Mouse (Mus musculus): ENCODE results near the gene Srxn1. TPM values are rescaled to one million over a fixed set of nuclear protein-coding genes. Genes with fewer than 3 reads are reported as not detected.

Gene Srxn1
- total RNA-seq, 2 experiments from 2014 or later: 16.6 to 21.6 TPM

DNA sequence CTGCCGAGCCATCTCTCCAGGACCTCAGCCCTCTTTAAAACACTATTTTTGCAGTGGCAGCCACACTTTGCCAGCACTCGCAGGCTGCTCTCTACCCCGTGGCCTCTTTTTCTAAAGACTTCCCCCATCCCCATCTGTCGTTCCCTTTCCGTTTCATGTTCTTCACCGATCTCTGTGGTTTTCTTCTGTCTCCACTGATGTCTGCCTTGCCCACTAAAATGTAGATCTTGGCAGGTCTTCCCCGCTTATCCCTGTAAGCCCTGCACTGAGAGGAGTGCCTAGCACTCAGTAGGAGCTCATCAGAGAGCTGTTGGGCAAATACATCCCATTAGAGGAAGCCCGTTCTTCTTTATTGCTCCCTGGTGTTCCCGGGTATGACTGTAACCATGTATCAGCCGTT lies 7.7 kb downstream of the Srxn1 start:
- intact Hi-C loops (cut with DNase I): loop anchor here (2.0 kb wide), 1 partner anchor 34 kb away; no protein-coding TSS in a partner anchor
- no peak for DNase-seq

DNA sequence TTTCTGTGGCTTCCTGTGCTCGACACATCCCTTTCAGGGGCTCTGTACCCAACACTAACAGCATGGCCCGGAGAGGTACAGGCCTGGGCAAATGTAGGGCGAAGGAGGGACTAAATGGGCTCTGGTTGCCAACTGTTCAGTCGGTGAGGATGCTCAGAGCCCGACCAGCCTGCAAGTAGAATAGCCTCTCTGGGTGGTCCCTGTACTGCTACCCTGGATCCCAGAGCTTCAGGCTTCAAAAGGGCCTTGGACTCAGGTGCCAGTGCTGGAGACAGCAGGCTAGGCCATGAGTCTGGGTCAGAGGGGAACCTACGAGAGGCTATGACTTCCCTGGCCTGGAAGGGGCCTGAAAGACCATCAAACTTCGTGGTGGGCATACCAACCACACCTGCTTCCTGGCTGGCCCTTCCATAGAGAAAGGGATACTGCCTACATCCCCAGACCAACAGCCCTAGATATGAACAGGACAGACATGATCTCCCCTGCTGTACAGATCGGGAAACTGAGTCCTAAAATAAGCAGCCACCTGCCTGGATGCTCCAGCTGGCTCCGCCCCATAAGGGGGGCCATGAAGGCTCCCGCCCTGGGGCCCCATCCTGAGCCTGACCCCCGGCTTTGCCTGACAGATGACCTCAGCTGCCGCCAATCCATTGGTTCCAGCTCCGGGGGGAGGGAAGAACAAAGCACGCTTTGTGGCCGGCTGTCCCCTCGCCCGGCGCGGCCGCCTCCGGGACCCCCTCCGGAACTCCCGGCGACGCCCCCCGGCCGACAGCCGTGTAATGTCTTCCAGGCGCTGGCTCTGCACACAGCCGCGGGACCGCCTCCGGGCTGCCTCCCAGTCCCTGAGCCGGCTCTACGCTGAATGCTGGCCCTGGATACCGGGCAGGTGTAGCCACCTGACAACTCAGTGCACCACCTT lies 9.0 kb downstream of the Srxn1 start:
- no peak for DNase-seq
- intact Hi-C loops (cut with DNase I): no loop called here

DNA sequence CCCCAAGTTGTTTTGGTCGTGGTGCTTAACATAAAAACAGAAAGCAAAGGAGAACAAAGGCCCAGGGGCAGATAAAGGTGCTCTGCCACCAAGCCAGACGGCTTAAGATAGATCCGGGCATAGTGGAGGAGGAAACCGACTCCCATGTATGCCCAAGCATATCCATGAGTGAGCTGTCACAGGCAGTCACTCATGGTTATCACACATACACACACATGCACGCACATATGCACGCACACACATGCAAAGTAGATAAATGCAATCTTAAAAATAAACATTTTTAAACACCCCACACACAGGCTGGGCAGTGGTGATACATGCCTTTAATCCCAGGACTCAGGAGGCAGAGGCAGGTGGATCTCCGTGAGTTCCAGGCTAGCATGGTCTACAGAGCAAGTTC lies 12.4 kb downstream of the Srxn1 start:
- no peak for DNase-seq
- intact Hi-C loops (cut with DNase I): loop anchor here (2.0 kb wide), 1 partner anchor 21 kb away; no protein-coding TSS in a partner anchor

DNA sequence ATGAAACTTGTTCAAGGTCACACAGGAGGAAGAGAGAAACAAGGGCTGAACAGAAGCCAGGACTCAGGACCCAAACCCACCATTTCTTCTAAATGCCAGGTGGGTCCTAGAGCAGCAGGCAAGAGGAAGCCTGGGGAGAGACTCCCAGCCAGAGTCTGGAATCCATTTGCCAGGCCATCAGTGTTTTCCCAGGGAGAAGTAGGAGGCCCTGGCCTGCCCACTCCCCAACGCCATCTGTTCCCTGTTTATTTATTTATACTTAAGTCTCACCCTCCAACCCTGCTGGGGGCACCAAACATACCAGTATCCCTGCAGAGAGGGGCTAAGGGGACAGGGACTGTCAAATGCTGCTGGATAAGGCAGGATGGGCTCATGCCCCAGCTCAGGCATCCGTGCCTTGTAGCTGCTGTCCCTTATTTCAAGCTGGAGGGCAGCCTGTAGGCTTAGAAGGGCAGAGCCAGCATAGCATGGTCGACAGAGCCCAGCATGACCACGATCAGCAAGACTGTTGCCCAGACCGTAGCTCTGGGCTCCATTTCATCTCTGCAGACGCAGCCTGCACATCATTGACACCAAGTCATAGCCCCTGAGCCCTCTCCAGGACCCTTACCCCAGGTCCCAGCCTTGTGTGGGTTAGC lies 14.0 kb downstream of the Srxn1 start:
- intact Hi-C loops (cut with DNase I): loop anchor here (2.0 kb wide), 1 partner anchor 19 kb away; no protein-coding TSS in a partner anchor
- DNase-seq: no peak

DNA sequence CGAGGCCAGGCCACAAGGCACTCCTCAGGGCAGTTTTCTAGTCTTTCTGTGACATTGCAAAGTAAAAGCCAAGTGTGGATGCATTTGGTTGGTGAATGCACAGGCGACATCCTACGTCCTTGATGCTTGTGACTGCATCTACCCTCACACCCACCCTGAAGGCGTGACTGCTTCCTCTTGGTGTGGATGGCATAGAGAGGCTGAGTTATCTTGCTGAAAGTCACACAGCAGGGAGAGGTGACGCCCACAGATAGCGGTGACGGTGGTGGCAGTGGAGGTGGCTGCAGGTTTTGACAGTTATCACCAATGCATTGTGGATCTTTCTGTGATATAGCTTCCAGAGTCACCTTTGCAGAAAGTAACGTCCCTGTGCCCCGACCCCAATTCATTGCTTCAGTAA lies 17.6 kb downstream of the Srxn1 start:
- no peak for DNase-seq
- intact Hi-C loops (cut with DNase I): no loop called here

DNA sequence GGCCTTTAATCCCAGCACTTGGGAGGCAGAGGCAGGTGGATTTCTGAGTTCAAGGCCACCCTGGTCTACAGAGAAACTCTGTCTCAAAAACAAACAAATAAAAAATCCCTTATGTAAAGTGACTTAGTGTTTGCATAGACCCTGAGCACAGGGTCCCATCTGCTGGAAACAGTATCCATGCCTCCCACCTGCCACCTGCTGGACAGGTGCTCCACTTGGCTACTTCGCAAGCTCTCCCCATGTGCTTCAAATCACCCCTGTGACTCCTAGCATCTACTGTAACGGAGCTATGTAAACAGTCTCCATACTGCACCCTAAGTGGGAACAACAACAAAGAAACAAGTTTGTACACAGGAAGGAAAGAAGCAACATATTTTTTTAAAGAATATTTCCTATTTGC lies 23.3 kb downstream of the Srxn1 start:
- DNase-seq: no peak
- intact Hi-C loops (cut with DNase I): no loop called here

DNA sequence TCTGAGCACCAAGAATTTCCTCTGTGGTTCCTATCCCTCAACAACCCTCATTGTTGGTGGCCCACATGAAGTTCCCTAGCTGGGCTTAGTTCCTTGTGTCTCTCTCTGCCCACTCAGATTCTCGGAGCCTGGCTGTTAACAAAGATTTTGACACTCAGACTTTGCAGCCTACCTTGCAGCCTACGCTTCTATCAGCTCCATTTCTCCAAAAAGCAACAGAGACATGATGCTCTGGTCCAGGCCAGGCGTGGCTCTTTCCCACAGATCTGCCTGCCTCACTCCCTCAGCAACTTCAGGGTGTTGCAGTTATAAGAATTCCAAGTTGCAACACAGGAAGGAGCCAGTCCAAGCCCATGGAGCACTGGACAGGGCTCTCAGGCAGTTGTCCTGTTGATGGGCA lies 24.5 kb downstream of the Srxn1 start:
- intact Hi-C loops (cut with DNase I): no loop called here
- DNase-seq: no peak

DNA sequence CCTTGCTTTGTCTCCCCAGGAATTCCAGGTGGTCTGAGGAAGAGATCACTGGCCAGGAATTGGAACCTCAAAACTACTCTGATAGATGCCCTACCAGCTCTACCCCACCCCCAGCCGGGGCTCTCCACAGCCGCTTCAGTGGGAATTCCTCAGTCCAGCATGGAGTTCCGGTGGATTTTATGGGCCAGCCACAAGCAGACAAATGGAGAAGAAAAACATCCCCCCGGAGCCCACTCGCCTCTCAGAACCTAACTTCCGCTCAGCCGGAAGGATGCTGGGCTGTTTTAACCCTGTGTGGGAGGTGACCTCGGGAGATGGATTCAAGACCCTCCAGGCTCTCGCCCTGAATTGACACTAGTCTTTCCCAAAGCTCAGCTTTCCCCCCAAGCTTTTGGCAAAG lies 26.7 kb downstream of the Srxn1 start:
- intact Hi-C loops (cut with DNase I): no loop called here
- DNase-seq: no peak

DNA sequence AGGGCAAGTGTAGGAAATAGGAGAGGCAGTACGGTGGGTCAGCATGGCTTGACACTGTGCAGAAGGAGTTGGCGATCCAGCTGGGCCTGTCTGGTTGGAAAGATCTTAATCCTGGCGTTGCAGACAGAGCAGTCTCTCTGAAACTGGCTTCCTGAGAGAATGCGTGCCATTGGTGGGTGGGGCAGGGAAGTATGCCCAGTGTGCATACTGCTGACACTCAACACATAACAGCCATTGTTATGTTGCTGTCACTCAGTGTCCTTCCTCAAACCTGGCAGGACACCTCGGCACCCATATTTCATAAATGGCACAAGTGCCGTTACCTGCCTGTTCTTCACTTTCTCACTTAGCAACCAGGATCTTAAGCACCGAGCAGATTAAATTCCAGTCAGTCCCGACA lies 27.4 kb downstream of the Srxn1 start:
- intact Hi-C loops (cut with DNase I): no loop called here

DNA sequence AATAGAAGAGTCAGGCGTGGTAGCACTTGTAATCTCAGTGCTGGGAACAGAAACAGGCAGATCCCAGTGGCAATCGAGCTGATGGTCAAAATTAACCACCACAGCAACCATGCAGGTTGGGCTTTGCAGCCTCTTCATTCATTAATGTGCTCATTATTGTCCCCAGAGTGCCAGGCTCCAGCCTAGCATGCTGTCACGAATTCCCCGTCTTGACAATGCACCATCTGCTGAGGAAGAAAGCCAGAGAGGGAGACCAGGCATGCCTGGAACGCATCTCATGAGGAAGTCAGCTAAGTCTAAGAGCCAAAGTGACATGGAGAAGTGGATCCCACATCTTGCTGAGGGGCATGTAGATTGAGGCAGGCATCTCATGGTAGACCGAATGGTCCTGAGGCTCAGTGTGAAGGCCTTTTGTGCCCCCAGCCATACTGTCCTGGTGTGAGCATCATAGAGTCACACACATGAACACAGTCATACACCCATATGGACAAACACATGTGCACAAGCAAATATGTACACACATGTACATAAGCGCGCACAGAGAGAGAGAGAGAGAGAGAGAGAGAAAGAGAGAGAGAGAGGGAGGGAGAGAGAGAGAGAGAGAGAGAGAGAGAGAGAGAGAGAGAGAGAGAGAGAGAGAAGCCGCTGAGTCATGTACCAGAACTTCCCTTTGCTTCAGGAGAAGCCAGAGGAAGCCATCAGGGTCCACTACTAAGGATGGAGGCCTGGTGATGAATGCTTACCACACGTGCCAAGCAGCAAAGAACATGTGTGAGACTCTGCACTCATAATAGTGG lies 34.1 kb downstream of the Srxn1 start:
- intact Hi-C loops (cut with DNase I): loop anchor here (2.0 kb wide), 1 partner anchor 21 kb away; no protein-coding TSS in a partner anchor
- DNase-seq: no peak

More for the DNA sequence above, 27.4 kb downstream of the Srxn1 start:
- no peak for DNase-seq

DNA sequence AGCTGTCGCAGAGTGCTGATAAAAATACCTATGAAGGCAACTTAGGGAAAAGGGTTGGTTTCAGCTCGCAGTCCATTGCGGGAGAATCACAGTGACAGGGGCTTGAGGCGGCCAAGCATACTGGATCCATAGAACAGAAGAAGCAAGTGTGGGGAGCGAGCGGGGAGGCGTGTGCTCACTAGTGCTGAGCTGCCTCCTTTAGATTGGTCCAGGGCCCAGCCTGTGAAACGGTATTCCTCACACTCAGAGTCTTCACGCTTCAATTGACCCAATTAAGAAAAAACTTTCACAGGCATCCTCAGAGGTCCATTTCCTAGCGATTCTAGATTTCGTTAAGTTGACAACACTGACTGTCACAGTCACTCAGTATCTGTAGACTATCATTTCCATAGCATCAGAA lies 35.6 kb downstream of the Srxn1 start:
- DNase-seq: no peak
- intact Hi-C loops (cut with DNase I): no loop called here

DNA sequence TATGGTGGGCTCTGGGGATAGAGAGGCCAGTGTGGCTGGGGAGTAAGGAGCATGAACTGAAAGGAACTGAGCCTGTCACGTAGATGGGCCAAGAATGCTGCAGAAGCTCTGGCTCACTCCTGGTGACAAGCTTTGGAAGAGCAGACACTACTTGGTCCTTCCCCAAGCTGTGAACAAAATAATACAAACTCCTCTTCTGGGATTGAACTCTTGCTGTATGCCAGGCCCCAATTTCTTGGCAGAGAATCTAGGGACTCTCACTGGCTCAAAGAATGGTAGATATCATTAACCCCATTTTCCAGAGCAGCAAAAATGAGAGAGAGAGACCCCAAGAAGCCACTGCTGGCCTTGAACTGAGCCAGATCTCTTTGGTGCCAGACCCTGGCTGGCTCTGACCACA lies 36.2 kb downstream of the Srxn1 start:
- no peak for DNase-seq
- intact Hi-C loops (cut with DNase I): no loop called here

DNA sequence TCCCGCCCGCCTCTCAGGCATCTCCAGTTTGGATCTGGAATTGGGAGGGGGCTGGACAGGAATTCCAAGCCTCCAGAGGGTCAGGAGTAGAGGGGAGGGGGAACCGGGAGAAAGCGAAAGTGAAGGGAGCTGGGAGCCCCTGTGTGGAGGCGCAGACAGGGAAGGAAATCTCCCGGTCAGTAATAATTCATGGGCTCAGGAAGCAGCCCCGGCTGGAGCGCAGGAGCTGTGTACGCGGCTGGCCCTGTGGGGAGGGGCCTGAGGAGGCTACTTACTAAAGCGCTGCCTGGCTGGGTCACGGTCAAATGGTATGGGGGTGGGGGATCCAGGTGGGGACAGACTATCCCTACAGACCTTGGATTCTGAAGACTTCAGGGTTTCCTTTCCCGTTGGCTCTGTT lies 36.7 kb downstream of the Srxn1 start:
- intact Hi-C loops (cut with DNase I): loop anchor here (2.0 kb wide), 2 partner anchors 35 to 49 kb away; no protein-coding TSS in a partner anchor
- DNase-seq: peak; percentile 47 to 52

DNA sequence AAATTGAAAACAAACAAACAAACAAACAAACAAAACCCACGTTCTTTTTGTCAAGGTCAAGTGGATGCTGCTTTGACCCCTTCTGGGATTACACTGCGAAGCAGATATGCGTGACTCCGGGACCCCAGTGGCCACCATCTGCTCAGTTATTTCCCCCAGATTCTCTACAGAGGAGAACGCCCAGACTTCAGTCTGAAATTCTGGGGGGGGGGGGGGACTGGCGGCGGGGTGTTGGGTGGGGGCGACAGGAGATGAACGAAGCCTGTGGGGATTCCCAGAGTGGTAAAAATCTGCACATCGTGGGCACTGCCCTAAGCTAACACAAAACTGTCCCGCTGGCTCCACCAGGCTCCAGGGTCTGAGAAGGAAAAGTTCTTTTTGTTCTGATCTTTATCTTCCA lies 37.3 kb downstream of the Srxn1 start:
- intact Hi-C loops (cut with DNase I): loop anchor here (2.0 kb wide), 2 partner anchors 34 to 48 kb away; no protein-coding TSS in a partner anchor
- no peak for DNase-seq

DNA sequence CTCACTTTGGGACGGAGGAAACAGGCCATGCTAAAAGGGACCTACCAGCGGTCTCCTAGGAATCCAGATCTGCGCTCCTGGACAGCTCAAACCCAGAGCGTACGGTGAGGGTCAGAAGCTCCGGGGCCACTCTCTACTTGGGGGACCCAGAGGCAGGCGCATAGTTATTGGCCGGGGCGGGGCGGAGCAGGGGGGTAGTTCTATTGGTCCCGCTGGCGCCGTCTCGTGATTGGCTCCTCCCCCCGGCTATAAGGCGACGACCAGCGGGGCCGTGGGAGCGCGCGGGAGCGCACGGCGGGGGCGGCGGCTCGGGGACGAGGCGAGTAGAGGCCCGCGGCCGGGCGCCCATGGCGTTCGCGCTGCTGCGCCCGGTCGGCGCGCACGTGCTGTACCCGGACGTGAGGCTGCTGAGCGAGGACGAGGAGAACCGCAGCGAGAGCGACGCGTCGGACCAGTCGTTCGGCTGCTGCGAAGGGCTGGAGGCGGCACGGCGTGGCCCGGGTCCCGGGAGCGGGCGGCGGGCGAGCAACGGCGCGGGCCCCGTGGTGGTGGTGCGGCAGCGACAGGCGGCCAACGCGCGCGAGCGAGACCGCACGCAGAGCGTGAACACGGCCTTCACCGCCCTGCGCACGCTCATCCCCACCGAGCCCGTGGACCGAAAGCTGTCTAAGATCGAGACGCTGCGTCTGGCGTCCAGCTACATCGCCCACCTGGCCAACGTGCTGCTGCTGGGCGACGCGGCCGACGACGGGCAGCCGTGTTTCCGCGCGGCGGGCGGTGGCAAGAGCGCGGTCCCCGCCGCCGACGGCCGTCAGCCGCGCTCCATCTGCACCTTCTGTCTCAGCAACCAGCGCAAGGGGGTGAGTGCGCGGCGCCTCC lies 38.2 kb downstream of the Srxn1 start, which contains the start of gene Tcf15:
TSS of gene Tcf15 (plus strand) at position 283 of the 879 bp plus-strand sequence.
- peak; percentile 79 to 82 for DNase-seq
- intact Hi-C loops (cut with DNase I): loop anchor here (2.0 kb wide), 2 partner anchors 33 to 47 kb away; no protein-coding TSS in a partner anchor

DNA sequence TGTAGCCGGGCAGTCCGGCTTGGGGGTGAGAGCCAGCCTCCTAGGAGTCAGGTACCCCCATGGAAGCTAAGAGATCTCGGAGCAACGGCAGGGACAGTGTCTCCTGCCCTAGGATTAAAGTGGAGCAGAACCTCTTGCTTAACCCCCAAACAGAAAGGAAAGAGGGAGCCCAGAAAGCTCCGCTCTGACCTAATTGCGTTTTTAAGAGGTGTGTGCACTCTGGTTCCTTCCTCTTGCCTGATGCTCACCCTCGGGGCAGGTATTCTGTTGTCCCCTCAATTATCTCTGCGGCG lies 38.8 kb downstream of the Srxn1 start:
- no peak for DNase-seq
- intact Hi-C loops (cut with DNase I): no loop called here

DNA sequence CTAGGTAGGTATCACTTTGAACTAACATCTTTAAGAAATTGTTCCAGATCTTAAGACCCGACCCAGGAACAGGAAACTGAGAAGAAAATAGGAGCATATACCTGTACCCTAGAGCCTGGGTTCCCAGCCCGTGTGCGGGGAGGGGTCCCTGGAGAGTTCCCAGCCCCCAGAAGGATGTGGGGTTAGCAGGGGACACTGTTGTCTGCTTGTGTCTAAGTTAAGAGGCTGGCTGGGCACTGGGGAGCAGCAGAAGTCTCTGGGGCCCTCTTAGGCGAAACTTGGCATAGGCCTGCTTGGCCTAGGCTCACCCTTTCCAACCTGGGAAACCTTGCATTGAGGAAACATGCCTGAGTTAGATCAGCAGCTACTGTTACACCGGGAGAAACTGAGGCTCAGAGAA lies 39.2 kb downstream of the Srxn1 start:
- intact Hi-C loops (cut with DNase I): no loop called here

DNA sequence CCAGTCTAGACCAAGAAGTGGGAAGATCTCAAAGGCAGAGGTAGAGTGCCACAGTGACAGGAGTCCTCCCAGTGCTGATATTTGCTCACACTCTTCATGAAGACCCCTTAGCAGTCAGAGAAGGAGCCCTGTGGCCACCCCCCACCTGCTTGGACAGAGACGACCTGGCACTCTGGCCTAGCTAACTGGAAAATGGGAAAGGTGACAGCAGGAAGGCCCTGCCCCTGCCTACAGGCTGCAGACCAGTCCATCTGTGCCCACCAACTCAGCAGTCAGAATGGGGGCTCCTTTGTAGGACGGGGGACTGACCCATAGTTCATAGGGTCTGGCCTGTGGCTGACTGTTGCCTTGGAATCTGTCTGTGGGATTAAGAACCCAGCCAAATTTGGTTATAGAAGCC lies 40.4 kb downstream of the Srxn1 start:
- peak in 1 of 2 experiments; percentile 6 for DNase-seq
- intact Hi-C loops (cut with DNase I): loop anchor here (2.0 kb wide), 1 partner anchor 33 kb away; no protein-coding TSS in a partner anchor

More for the DNA sequence above, 39.2 kb downstream of the Srxn1 start:
- peak in 1 of 2 experiments; percentile 12 for DNase-seq

DNA sequence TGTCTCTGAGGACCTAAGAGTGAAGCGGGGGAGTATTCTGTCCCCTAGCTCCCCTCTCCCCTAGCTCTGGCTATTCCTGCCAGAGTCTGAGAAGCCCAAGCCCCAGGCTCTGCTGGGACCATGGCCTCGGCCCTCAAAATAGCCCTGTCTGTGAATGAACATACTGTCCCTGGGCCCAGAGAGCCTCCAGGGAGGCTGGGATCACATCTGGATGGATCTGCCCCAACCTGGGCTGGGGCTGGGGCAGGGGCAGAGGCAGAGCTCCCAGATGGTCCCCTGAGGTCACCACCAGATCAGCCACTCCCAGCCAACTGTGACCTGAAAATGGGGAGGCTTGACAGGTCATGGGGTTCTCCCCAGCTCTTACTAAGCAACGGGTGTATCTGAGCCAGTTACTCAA lies 41.8 kb downstream of the Srxn1 start:
- peak in 1 of 2 experiments; percentile 31 for DNase-seq
- intact Hi-C loops (cut with DNase I): loop anchor here (2.0 kb wide), 1 partner anchor 34 kb away; no protein-coding TSS in a partner anchor

DNA sequence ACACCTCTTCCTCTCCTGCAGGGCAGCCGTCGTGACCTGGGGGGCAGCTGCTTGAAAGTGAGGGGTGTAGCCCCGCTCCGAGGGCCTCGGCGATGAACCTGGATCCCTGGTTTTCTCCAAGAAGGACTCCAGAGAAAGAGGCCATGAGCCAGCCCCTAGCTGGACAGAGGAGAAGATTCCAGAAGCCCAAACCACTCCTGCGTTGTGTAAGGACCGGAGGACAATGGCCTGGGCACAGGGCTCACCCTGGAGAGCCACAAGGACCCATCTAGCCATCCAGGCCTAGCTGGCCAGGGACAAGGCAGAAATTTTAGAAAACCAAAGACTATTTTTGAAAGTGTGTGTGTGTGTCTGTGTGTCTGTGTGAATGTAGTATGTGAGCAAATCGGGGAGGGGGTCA lies 43.4 kb downstream of the Srxn1 start:
- DNase-seq: no peak
- intact Hi-C loops (cut with DNase I): no loop called here
